Mouse (Mus musculus): ENCODE results near the gene Tom1. TPM values are rescaled to one million over a fixed set of nuclear protein-coding genes. Genes with fewer than 3 reads are reported as not detected.
A peak's percentile ranks its signal among the peaks of the same experiment; 100 is the strongest.

Tom1 gene
- total RNA-seq, 2 experiments from 2014 or later, result 42.5 to 46.0 TPM

GRCm38 (mm10) chr8:75042171-75042570 lies 8.7 kb downstream of the Tom1 start:
- DNase-seq, result no peak

- DNase-seq, result no peak
Measured at GRCm38 (mm10) chr8:75042974-75043373, 9.5 kb downstream of the Tom1 start.

DNA sequence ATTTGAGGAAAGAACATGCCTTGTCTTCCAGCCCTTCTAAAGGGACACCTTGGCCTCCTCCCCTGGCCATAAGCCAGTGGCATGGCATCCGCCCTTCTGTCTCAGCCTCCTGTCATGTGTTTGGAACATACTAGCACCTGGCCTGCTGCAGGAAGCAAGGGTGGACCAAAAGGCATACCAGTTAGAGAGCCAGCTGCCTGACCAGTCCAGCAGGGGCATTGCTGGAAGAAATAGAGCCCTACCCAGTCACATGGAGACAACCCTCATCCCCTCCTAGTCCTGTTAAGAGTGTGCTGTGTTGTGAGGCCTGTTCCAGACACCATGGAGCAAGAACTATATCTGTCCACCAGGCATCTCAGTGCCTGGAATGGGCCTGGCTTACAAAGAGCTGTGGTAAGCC lies 12.8 kb downstream of the Tom1 start:
- DNase-seq, result no peak

DNA sequence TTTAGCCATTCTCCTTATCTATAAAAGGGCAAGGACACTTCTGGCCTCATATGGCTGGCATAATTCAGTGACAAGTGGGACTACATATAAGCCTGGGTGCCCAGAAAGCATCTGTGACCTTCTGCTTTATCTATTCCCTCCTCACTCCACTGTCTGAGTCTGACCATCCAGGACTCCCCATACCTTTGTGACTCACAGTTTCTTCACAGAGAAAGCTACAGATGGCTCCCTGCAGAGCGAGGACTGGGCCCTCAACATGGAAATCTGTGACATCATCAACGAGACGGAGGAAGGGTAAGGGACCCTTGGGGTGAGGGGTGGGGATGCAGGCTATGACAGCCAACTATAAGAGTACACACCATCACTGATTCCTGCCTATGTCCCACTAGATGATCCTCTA lies 14.3 kb downstream of the Tom1 start:
- DNase-seq, result peak; percentile 10 to 12

- DNase-seq, result no peak
Measured at GRCm38 (mm10) chr8:75053342-75053741, 19.8 kb downstream of the Tom1 start.

- DNase-seq, result no peak
Measured at GRCm38 (mm10) chr8:75055673-75056072, 22.2 kb downstream of the Tom1 start.

DNA sequence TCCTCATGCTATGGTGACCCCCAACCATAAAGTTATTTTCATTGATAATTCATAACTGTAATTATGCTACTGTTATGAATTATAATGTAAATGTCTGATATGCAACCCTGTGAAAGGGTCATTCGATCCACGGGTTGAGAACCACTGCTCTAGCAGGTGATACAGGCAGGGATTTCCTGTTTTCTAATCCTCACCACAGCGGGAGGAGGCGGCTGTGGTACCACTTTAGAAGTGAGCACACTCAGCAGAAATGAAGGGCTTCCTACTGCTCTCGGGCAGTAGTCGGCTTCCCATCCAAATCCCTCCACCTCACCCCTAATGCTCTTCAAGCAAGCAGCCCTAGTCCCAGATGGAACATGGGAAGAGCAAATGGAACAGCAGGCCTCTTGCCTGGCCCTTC lies 26.5 kb downstream of the Tom1 start:
- DNase-seq, result no peak

DNA sequence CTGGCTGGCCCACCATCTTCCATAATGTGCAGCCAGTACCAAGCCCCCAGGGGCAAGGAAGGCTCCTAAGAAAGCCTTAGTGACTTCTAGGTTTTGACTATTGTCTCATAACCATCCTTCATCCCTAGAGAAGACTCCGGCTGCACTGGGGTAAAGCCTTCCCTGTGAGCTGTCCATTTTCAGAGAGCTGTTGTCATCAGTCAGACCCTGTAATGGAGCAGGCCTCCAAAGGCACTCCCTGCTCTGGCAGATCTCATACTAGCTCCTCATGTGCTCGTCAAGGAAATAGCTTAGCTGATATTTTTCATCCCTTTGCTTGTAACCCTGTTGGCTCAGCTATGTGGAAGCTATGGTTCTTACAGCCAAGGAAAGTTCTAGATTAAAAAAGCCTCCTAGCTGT lies 27.3 kb downstream of the Tom1 start:
- no peak for DNase-seq

DNA sequence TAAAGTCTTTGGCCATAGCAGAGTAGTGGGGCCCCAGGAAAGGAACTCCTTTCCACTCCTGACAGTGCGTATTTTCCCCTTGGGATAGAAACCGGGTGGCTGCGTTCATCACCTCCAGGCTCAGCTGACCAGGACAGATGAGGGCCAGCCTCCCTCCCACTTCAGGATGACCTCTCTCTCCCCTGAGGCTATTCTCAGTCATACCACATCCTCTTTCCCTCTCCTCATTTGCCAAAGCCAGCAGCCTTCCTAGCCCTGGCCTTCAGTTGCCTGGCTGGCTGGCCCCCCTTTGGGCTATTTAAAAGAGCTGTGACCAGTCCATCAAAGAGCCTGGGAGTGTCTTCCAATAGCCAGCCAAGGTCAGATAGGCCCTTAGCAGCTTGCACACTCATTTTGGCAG lies 29.8 kb downstream of the Tom1 start:
- peak; percentile 34 to 35 for DNase-seq

- no peak for DNase-seq
Measured at GRCm38 (mm10) chr8:75064790-75065189, 31.3 kb downstream of the Tom1 start.

GRCm38 (mm10) chr8:75067287-75067686 lies 33.8 kb downstream of the Tom1 start:
- DNase-seq, result no peak

- no peak for DNase-seq
Measured at GRCm38 (mm10) chr8:75070297-75070696, 36.8 kb downstream of the Tom1 start.

- DNase-seq, result peak; percentile 79 to 88
Measured at GRCm38 (mm10) chr8:75071627-75072346, 38.3 kb downstream of the Tom1 start.

- no peak for DNase-seq
Measured at GRCm38 (mm10) chr8:75074876-75075275, 41.4 kb downstream of the Tom1 start.

GRCm38 (mm10) chr8:75078215-75078614 lies 44.7 kb downstream of the Tom1 start:
- no peak for DNase-seq

DNA sequence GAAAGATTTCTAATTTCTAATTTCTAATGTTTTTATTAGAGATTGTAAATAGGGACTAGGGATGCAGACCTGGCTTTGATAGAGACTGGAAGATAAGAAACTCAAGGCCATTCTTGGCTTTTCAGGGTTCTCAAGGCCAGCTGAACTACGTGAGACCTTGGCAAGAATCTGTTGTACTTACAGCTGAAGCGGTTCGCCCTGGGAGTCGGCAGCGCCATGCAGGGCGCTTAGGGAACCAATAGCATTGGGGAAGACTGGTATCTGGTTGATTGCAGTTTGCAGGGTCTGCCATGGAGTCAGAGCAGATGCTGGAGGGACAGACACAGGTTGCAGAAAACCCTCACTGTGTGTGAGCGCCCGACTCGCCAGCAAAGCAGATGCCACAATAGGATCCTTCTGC lies 45.3 kb downstream of the Tom1 start:
- peak; percentile 35 to 39 for DNase-seq

DNA sequence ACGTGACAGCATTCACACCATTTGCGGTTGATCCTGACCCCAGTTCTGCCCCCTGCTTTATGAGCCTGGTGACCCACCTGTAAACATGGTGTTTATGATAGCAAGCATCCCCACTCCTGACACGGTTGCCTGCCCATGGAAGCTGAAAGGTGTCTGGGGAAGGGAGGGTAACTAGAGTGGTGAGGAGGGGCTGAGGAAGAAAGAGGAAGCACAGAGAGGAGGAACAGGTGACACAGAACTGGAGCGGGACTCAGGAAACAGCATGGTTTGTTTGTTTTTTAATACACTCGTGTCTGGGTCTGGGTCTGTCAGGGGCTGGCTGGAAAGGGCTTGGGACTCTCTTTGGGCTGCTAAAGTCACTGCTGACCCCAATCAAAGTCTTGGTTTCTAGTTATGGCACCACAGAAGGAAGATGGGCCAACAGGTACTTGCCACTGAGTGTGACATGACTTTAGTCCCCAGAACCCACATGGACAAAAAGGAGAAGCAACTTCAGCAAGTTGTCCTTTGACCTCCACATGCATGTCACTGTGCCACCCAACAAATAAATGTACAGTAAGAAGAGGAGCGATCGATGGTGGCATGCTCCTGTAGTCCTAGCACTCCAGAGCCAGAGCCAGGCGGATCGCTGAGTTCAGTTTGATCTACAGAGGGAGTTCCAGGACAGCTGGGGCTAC lies 48.0 kb downstream of the Tom1 start:
- DNase-seq, result no peak

GRCm38 (mm10) chr8:75082181-75082805 lies 48.8 kb downstream of the Tom1 start:
- no peak for DNase-seq

DNA sequence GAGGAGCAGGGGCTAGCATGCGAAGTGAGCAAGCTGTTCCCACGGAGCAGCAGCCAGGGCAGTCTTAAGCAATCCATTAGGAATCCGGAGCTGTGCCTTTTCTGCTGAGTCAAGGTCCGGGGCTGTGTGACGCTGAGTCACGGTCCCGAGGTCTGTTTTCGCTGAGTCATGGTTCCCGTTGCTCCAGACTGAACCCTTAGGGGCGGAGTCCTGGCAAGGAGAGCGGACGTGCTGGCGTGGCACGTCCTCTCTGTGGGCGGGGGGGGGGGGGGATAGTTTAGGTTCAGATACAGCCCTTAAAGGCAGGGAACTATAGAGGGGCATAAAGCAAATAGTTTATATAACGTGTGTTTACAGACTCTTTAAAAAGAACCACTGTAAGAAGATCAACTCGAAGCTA lies 50.3 kb downstream of the Tom1 start:
- peak; percentile 96 for DNase-seq

- no peak for DNase-seq
Measured at GRCm38 (mm10) chr8:75084382-75085064, 51.0 kb downstream of the Tom1 start.

DNA sequence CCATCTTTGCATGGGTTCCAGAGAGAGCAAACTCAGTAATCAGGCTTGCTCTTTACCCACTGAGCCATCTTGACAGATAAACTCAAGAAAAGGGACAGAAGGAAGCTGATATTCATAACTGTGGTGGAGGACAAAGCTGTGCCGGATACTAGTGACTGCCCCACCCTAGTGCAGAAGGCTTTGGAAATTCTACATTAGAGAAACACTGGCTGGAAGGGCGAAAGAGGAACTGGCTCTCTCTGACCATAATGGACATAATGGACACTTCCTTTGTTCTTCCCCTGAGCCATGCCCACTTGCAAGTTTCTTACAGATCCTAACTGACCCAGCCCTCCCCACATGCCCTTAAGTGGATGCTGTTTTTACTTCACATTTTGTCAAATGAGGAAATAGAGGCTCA lies 52.5 kb downstream of the Tom1 start:
- DNase-seq, result no peak

- no peak for DNase-seq
Measured at GRCm38 (mm10) chr8:75087127-75087526, 53.6 kb downstream of the Tom1 start.
